Mouse (Mus musculus): Measurements from ENCODE around the gene Gjc1.

The Gjc1 gene

DNA sequence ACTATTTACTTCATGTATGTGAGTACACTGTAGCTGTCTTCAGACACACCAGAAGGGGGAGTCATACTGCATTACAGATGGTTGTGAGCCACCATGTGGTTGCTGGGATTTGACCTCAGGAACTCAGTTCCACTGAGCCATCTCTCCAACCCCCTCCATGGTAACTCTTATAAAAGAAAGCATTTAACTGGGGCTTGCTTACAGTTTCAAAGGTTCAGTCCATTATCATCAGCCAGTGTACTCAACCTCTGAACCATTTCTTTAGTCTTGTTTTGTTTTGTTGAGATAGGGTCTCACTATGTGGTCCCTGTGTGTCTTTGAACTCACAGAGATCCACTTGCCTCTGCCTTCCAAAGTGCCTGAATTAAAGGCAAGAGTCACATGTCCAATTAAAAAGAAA is 4.6 kb downstream of the Gjc1 start:
- no peak for DNase-seq (ENCODE audit: low read depth, low spot score)

- DNase-seq (ENCODE audit: low read depth, low spot score) = no peak
Observed at GRCm38 (mm10) chr11:102810721-102811485, 8.6 kb downstream of the Gjc1 start.

DNA sequence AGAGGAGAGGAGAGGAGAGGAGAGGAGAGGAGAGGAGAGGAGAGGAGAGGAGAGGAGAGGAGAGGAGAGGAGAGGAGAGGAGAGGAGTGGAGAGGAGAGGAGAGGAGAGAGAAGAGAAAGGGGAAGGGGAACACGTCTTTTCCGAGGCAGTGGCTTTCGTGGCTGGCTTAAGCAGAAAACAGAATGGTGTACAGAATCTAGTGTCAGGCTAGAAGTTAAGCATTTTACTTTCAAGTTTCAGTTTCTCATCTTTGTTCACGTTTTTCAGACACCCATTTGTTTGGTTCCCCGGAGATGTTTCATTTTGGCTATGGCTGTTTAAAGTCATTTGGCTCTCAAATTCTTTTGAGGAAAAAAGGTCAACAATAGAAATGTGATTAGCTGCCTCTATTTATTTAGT is 11.3 kb downstream of the Gjc1 start:
- no peak for DNase-seq (ENCODE audit: low read depth, low spot score)

- no peak for DNase-seq (ENCODE audit: low read depth, low spot score)
Observed at GRCm38 (mm10) chr11:102803453-102803852, 16.0 kb downstream of the Gjc1 start.

DNA sequence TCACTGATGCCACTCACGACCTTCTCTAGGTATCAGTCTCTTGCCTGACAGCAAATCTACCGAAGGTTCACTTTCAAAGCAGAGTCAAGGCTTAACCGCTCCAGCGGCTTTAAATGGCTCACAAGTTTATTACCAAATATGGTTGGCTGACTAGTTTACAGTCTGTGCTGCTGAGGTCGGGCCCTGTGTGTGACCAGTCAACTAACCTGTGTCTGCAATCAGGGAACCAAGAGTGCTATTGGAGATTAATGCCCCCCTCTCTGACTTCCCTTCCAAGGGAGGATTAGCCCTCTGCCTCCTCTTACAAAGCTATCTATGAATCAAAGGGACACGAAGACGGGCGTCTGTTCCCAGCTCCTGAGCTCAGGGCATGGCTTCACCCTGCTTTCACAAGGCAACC is 25.3 kb downstream of the Gjc1 start:
- no peak for DNase-seq (ENCODE audit: low read depth, low spot score)

- DNase-seq (ENCODE audit: low read depth, low spot score) = no peak
Observed at GRCm38 (mm10) chr11:102791682-102792445, 27.6 kb downstream of the Gjc1 start.

- DNase-seq (ENCODE audit: low read depth, low spot score) = no peak
Observed at GRCm38 (mm10) chr11:102787688-102788177, 31.8 kb downstream of the Gjc1 start.

DNA sequence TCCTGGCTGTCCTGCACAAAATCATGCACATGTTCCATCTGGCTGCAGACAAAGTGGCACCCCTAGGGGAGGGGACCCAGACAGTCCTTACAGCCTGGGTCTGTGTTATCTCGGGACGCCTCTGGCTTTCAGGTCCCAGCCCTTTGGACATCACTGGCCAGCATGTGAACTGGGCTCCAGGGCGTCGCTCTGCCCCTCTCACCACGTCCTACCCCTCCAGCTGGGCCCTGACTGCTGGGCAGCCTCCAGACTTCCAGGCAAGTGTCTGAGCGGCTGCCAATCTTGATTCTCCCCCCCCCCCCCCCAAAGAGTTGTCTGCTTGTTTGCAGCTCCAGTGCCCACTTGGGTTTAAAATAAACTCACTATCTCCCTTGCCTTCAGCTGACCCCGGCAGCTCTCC is 36.1 kb downstream of the Gjc1 start:
- DNase-seq (ENCODE audit: low read depth, low spot score) = no peak

DNA sequence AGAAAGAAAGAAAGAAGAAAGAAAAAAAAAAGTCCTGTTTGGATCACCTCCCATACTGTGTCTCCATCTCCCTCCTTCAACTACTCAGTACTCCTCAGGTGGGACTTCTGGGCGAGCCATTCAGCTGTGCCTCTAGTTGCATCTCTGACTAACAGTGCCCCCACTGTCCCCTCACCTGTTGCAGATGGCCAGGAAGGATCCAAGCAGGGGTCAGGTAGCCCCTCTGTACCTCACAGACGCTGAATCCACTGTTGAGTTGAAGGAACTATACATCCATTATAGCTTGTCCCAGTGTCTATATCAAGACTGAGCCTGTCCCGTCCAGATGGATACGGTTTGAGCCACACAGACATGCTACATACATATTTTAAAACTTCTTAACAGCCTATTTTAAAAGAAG is 38.0 kb downstream of the Gjc1 start:
- DNase-seq (ENCODE audit: low read depth, low spot score) = no peak

DNA sequence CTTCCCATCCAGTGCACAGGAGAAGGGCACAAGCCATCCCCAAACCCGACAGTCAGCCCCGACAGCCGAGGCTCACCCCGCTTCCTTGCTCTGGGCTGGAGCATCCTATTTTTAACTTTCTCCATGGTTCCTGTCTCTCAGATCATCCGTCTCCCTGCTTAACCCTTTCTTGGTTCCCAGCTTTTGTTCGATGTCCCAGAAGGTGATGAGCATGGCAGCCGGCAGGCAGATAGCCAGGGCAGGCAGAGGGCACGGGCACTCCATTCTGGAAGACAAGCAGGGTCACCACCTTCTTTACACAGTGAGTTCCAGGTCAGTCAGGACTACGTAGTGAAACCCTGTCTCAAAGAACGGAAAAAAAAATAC is 38.5 kb downstream of the Gjc1 start:
- DNase-seq (ENCODE audit: low read depth, low spot score) = no peak

GRCm38 (mm10) chr11:102780271-102780985 is 39.1 kb downstream of the Gjc1 start:
- no peak for DNase-seq (ENCODE audit: low read depth, low spot score)

DNA sequence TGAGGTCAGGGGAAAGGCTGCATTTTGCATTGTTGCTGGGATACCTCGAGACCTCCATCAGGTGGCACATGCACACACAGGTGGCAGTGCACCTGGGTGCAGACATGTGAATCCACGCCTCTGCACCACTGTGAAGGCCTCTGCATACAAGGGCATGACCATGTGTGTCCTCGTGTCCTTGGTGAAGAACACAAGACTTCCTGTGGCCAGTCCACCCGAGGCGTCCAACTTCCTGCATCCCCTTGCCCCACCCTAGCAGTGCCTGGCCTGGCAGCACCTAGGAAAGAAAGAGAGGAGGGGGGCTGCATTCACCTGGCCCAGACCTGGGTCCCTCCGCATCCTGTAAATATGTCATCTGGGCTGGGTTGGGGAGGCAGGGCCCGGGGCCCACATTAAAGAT is 39.7 kb downstream of the Gjc1 start:
- no peak for DNase-seq (ENCODE audit: low read depth, low spot score)

DNA sequence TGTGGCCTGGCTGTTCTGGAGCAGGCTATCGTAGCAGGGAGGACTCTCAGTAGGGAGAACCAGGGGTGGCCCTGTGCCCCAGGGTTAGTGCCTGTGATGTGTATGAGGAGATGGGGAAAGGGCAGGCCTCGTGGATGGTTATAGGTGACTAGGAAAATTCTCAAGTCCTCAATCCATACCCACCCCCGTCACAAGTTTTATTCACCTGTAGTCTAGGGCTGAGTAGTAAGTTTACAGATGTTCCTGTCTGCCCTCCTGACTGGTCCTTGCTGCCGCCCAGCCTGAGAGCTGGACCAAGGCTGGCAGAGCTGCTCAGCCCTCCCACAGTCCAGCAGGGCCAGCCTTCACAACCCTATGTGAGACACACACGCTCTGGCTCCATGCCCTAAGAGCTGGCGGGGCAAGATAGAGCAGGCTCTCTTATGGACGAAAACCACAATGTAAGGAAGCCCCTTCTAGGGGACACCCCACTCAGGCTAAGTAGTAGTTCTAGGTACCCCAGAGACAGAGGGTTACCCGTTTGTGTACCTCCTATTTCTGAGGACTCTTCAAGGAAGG is 40.3 kb downstream of the Gjc1 start:
- no peak for DNase-seq (ENCODE audit: low read depth, low spot score)

GRCm38 (mm10) chr11:102778597-102778996 is 40.9 kb downstream of the Gjc1 start:
- no peak for DNase-seq (ENCODE audit: low read depth, low spot score)

GRCm38 (mm10) chr11:102778165-102778564 is 41.3 kb downstream of the Gjc1 start:
- no peak for DNase-seq (ENCODE audit: low read depth, low spot score)

DNA sequence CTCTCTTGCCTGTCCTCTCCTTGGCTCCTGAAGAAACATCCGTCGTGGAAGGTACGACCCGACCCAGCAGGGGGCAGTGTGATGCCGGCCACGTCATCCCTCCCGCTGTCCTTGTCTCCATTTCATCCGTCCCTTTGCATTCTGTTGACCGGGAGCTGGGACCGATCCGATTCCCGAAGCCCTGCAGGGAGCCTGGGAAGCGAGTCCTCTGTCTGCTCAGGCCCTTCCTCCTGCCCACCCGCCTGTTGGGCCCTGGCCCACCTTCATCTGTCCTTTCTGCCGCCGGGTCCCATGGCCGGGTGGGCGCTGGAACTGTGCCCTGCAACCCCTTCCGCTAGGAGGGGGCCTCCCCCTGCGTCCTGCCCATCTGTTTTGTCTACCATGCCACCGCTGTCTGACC is 41.9 kb downstream of the Gjc1 start:
- DNase-seq (ENCODE audit: low read depth, low spot score) = no peak

DNA sequence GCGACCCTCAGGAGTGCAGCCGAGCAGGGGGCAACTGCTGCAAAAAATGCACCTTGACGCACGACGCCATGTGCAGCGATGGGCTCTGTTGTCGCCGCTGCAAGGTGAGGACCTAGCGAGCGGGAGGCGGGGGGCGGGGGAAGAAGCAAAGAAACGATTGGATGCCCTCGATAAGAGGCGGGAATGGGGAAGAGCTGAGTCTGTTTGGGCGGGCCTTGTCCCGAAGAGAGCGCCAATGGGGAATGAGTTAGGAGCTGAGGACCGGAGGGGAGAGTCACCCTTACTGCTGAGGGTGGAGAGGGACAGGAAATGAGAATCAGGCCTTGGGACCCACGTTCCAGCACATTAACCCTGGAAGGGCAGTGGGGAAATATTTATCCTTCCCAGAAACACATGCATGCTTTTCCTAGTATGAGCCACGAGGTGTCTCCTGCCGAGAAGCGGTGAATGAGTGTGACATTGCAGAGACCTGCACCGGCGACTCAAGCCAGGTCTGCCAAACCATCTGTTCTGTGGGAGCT is 44.8 kb downstream of the Gjc1 start:
- no peak for DNase-seq (ENCODE audit: low read depth, low spot score)

- DNase-seq (ENCODE audit: low read depth, low spot score) = peak; percentile 35
Observed at GRCm38 (mm10) chr11:102773713-102774611, 45.5 kb downstream of the Gjc1 start.

- no peak for DNase-seq (ENCODE audit: low read depth, low spot score)
Observed at GRCm38 (mm10) chr11:102772771-102773700, 46.5 kb downstream of the Gjc1 start.
